Mouse (Mus musculus) small intestine, adult 2 months (tissue): ENCODE measurements around the gene Mocs3.

Experiments
- CTCF ChIP-seq: fragments of 200-500 bp; IDR thresholded peaks from 2 replicates; pipeline ENCODE4 v1.5.1; 2012; ENCODE audit warnings: low read depth, mild to moderate bottlenecking, control low read depth, inconsistent platforms, low read length, moderate library complexity, mixed read lengths; ENCODE audit not compliant: insufficient replicate concordance, insufficient read length; ENCODE audit errors: extremely low read depth
- POLR2A ChIP-seq: fragments of 200-500 bp; IDR thresholded peaks from 2 replicates; pipeline ENCODE4 v1.6.1; 2012; ENCODE audit warnings: low read depth, mild to moderate bottlenecking, control low read depth, inconsistent platforms, low read length, moderate library complexity

GRCm38 (mm10) chr2:168204476-168204999 lies 25.9 kb upstream of the Mocs3 start:
- no peak for TF ChIP-seq POLR2A
- TF ChIP-seq CTCF, result no peak
